Mouse (Mus musculus) heart, embryonic 12.5 days (tissue): ENCODE data around the gene Slc25a40. TPM values are rescaled to one million over a fixed set of nuclear protein-coding genes. Genes with fewer than 3 reads are reported as not detected.

Experiments
- ATAC-seq: fragments of 200-750 bp; cut with Nextera tagmentation; 2 replicates; pipeline ENCODE4 v1.8.0; 2017; ENCODE audit warnings: moderate TSS enrichment, moderate library complexity; ENCODE audit not compliant: insufficient number of reproducible peaks, low FRiP score
- H3K27ac ChIP-seq: fragments of 300-500 bp; sonication (generic); 2 replicates; pipeline ENCODE4 v1.5.1; 2016; ENCODE audit warnings: mild to moderate bottlenecking, moderate library complexity; ENCODE audit not compliant: poor library complexity, severe bottlenecking
- H3K27me3 ChIP-seq: fragments of 300-500 bp; sonication (generic); replicated peaks from 2 replicates; pipeline ENCODE4 v1.6.1; 2016; ENCODE audit warnings: mild to moderate bottlenecking, moderate library complexity
- H3K36me3 ChIP-seq: fragments of 300-500 bp; sonication (generic); 2 replicates; pipeline ENCODE4 v1.6.1; 2016; ENCODE audit warnings: mild to moderate bottlenecking, moderate library complexity
- H3K4me1 ChIP-seq: fragments of 300-500 bp; sonication (generic); replicated peaks from 2 replicates; pipeline ENCODE4 v1.6.1; 2016; ENCODE audit warnings: mild to moderate bottlenecking
- H3K4me2 ChIP-seq: fragments of 300-500 bp; sonication (generic); 2 replicates; pipeline ENCODE4 v1.6.1; 2016; ENCODE audit warnings: mild to moderate bottlenecking, moderate library complexity
- H3K4me3 ChIP-seq: fragments of 300-500 bp; sonication (generic); 2 replicates; pipeline ENCODE4 v1.5.1; 2016; ENCODE audit warnings: mild to moderate bottlenecking
- H3K9ac ChIP-seq: fragments of 300-500 bp; sonication (generic); 2 replicates; pipeline ENCODE4 v1.6.1; 2016; ENCODE audit warnings: mild to moderate bottlenecking, moderate library complexity
- H3K9me3 ChIP-seq: fragments of 300-500 bp; sonication (generic); replicated peaks from 2 replicates; pipeline ENCODE4 v1.6.1; 2016; ENCODE audit warnings: mild to moderate bottlenecking, moderate library complexity
- WGBS: fragments of 180-500 bp; shearing (Covaris S2); methylation state at CpG from one replicate; pipeline ENCODE4 v1.1.7; 2016; 5-methylcytosine and 5-hydroxymethylcytosine counted together
- polyA plus RNA-seq: library from polyadenylated mRNA; unstranded; fragments of >200 nt; fragmentation: Nextera tagmentation; extraction: Ambion mirVana; gene quantifications from 2 replicates; pipeline ENCODE4 v1.2.1, GENCODE M21; 2016

Gene Slc25a40
- polyA plus RNA-seq: 16.0 and 19.1 TPM in 2 replicates

DNA sequence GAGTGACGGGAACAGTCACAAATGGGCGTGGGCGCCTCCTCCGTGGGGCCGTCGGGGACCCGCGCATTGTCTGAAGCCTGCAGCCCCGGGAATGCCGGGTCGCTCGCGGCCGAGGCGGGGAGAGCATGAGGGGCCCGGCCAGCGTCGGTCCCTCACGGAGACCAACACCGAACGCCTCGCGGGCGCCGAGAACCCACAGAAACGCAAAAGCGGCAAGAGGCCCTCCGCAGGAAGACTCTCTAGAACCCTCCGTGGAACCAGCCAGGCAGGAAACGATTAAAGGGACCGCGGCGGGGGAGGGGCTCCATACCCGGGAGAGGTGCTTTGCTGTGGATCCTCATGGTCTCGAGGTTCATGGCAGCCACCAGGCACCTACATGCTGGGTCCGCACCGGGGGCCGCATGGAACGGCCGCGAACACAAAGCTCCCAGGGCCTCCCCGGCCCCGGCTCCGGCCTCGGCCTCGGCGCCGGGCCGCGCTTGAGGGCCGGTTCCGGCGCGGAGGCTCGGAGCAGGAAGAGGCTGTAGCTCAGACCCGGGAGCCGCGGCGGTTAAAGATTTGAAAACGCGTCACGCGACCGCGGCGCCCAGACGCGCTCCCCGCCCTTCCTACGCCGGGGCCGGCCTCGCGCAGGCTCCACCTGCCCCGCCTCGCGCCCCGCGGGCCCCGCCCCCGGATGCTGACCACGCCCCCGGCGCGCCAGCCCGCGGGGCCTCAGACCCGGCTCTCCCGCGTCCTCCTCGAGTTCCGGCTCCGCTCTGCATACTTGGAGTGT, at the start of gene Slc25a40, which contains the start of gene Dbf4:
Gene Slc25a40, plus strand, starts transcription at position 694 of the 775 bp plus-strand sequence.
Gene Dbf4, minus strand, starts transcription at position 560 of the 775 bp plus-strand sequence.
- H3K4me2 ChIP-seq: peak within 1 kb of the TSS; percentile 71
- peak within 1 kb of the TSS; percentile 83 for H3K27ac ChIP-seq
- no peaks in the 10 kb centered on the region for H3K27me3 ChIP-seq
- peak within 1 kb of the TSS; percentile 80 for H3K4me3 ChIP-seq
- under 1% methylated on average over 93 of the region's 93 CpGs for WGBS
- ATAC-seq: peak; percentile 97
- no peaks in the 10 kb centered on the region for H3K9me3 ChIP-seq
- H3K9ac ChIP-seq: peak within 1 kb of the TSS; percentile 91
- peaks cover 5% of the 10 kb centered on the region for H3K4me1 ChIP-seq
- H3K36me3 ChIP-seq: peaks cover 25% of the 10 kb centered on the region

DNA sequence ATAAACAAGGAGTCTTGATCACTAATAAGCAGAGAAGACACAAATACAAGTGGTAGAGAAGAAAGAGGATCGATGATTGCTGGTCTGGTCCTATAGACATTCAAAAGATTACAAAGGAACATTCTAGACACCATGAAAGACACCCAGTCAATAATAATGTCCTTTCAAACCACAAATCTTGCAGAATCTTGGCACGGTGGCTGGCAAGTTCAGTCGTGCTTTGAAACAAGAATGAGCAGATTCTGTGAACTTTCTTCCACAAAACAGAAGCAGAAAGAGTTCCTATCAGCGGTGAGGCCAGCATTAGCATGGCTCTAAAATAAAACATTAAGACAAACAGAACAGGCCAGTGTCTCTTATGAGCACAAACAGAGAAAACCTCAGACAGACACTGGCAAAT, 49.2 kb upstream of the Slc25a40 start:
- no peak for ATAC-seq
- Histone ChIP-seq H3K27ac (no peak overlapping the region), H3K36me3 (no peaks in the 10 kb centered on the region), H3K9me3 (no peaks in the 10 kb centered on the region), H3K4me3 (no peak overlapping the region), H3K4me2 (no peak overlapping the region), H3K27me3 (peaks cover 8% of the 10 kb centered on the region; the same call in 1 of the 2 replicates), H3K9ac (no peak overlapping the region), H3K4me1 (no peaks in the 10 kb centered on the region)
- WGBS: 81% methylated on average over 4 of the region's 4 CpGs

DNA sequence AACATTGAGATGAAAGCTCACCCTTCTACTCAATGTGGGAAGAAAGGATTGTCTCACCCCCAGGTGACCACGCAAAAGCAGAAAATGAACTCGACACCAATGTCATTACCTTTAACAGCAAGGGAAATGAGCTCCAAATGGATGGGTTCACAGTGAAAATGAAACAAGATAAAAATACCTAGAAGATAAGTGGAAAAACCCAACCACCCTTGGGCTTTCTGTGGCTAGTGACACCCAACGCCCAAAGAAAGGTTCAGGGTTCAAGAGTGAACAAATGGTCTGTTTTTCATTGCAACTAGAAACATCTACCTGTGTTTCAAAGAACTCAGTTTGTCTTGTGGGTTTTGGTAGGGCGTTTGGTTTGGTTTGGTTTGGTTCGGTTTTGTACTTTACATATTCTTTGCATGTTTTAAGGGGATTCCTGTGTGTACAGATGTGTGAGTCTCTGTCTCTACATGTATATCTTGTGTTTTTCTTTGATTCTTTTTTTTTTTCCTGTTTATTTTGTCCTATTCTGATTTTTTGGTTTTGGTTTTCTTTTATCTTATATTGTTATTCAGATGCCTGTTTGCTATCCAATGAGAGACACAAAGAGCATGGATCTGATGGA, 48.2 kb upstream of the Slc25a40 start:
- no peak overlapping the region for H3K9ac ChIP-seq
- ATAC-seq: no peak
- no peaks in the 10 kb centered on the region for H3K4me1 ChIP-seq
- WGBS: 70% methylated on average over 5 of the region's 5 CpGs
- H3K36me3 ChIP-seq: no peaks in the 10 kb centered on the region
- H3K4me3 ChIP-seq: no peak overlapping the region
- H3K27me3 ChIP-seq: no peaks in the 10 kb centered on the region
- H3K9me3 ChIP-seq: no peaks in the 10 kb centered on the region
- no peak overlapping the region for H3K27ac ChIP-seq
- H3K4me2 ChIP-seq: no peak overlapping the region

DNA sequence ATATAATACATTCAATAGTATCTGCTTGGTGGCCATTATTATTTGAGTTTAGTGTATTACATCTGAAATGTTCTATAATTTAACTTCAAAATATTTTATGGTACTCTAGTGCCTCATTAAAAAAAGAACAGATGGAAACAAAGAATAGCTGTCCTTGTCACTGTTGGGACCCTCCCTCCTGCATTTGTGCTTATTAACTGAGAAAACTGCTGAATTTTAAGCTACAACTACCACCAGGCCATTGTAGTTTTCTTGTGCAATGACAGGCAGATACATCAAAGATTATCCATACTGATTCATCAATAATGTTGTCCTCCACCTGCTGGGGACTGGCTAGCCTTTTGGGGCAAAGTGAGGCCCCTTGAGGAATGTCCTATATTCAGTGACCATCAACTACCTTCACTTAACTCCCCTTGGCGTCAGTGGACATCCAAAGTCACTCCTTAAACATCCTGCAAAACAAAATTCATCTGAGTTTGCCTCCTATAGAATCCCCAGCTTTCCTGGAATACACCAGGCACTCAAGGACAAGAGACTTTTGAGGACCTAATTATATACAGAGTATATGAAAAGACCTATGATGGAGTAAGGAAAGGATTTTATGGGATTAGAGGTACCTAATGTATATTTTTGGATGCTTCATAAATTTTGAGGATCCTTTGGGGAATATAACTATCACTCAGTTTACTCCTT, 28.6 kb upstream of the Slc25a40 start:
- no peaks in the 10 kb centered on the region for H3K4me1 ChIP-seq
- WGBS: 76% methylated on average over 1 of the region's 1 CpGs
- no peaks in the 10 kb centered on the region for H3K9me3 ChIP-seq
- H3K4me2 ChIP-seq: no peak overlapping the region
- no peak for ATAC-seq
- no peak overlapping the region for H3K27ac ChIP-seq
- no peak overlapping the region for H3K4me3 ChIP-seq
- no peak overlapping the region for H3K9ac ChIP-seq
- H3K36me3 ChIP-seq: peaks cover 15% of the 10 kb centered on the region
- H3K27me3 ChIP-seq: no peaks in the 10 kb centered on the region

DNA sequence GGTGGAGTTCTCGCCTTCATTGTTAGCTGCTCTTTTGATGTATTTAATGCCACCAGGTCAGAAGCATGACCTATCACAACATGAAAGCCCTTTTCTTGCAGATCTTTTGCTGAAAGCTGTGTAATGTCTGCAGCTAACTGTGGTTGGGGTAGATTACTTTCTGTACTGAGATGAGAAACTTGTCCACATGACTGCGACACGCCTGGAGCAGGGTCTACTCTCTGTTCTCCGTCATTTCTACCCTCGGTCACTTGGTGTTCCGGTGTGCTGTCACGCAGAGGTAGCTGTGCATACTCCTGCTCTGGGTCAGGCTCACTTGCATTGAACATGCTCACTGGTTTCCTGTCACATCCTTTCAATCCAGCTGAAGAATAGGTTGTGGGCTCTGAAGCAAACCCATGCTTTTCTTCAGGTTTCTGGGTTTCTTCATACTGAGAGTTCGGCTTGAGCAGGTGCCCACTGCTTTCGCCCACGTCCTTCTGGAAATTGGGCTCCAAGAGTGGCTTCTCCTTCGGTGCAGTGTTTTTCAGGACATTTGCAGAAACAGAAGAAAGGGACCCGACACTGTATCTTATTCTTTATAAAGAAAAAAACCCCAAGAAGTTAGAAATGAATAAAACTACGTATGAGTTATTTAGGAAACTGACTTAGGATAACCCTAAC, 24.9 kb upstream of the Slc25a40 start:
- no peak overlapping the region for H3K4me3 ChIP-seq
- H3K4me2 ChIP-seq: no peak overlapping the region

DNA sequence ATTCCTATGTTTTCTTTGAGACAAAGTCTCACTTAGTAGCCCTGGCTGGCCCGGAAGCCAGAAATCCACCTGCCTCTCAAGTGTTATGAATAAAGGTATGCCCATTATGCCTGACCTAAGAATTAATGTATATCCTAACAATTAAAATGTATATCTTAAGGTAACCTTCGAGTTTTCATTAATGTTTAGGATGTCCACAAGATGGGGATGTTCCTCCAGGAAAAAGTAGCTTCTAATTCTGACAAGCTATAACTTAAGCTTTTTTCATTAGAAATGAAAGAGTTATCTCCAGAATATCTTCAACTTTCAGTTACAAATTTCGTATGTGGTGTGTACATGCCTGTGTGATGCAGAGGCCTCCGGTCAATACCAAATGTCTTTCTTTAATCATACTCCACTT, 13.9 kb upstream of the Slc25a40 start:
- 89% methylated on average over 4 of the region's 4 CpGs for WGBS
- H3K27ac ChIP-seq: no peak overlapping the region
- no peak overlapping the region for H3K9ac ChIP-seq
- no peak overlapping the region for H3K4me2 ChIP-seq
- no peaks in the 10 kb centered on the region for H3K9me3 ChIP-seq
- H3K36me3 ChIP-seq: peaks cover 38% of the 10 kb centered on the region
- ATAC-seq: no peak
- H3K4me3 ChIP-seq: no peak overlapping the region
- H3K27me3 ChIP-seq: no peaks in the 10 kb centered on the region
- no peaks in the 10 kb centered on the region for H3K4me1 ChIP-seq

More for the DNA sequence above, 24.9 kb upstream of the Slc25a40 start:
- no peaks in the 10 kb centered on the region for H3K4me1 ChIP-seq
- H3K9me3 ChIP-seq: no peaks in the 10 kb centered on the region
- peaks cover 30% of the 10 kb centered on the region for H3K36me3 ChIP-seq
- WGBS: 93% methylated on average over 13 of the region's 13 CpGs
- H3K27me3 ChIP-seq: no peaks in the 10 kb centered on the region
- ATAC-seq: no peak
- no peak overlapping the region for H3K9ac ChIP-seq
- H3K27ac ChIP-seq: no peak overlapping the region

DNA sequence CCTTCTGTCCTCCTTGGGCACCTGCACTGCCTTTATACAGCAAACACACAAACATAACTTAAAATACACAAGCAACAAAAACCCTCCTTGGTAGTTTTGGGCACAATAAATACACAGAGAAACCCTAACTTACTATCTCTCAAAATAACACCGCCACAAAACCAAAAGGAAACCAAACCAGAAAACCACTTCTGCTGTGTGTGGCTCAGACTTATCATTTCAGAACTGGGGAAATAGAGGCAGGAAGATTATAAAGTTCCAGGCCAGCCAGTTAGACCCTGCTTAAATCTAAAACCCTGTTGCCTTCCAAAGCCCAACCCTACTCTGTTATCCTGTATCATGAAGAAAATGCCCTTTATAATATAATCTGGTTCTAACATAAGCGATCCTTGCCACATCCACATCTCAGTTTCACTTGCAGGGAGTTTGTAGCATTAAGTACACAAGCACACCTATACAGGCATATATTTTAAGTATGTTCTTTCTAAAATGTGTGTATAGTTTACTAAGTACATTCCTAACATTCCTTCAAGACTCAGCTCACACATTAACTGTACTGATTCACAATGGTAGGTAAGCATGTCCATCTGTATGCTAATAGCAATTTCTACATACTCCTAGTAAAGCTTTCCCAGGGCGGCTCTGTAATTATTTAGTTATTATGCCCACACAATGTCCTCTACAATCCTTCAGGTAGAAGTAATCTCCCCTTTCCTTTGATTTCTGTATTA, 5.8 kb upstream of the Slc25a40 start:
- peaks cover 44% of the 10 kb centered on the region for H3K36me3 ChIP-seq

DNA sequence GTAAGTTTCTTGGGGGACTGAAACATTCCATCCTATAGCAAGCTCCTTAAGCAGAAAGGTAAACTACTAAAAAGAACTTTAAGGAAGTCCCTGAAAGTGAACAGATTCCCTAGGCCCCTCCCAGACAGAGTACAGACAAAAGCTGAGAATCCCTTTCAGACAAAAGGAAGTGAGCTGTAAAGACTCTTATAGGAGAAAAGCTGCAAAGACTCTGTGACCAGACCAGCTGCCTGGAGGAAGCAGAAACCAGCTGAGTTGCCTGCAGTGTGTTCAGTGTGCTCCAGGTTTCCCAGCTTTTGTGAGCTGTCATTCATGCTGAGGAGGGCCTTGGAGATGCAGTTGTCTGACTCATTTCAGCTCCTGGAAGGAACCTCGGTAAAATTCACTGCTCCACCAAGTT, 5.2 kb upstream of the Slc25a40 start:
- H3K9ac ChIP-seq: peak overlapping the region; percentile 18; the same call in 1 of the 2 replicates
- WGBS: 41% methylated on average over 1 of the region's 1 CpGs
- no peaks in the 10 kb centered on the region for H3K27me3 ChIP-seq
- no peak overlapping the region for H3K4me2 ChIP-seq
- peaks cover 3% of the 10 kb centered on the region for H3K4me1 ChIP-seq
- H3K27ac ChIP-seq: no peak overlapping the region
- no peaks in the 10 kb centered on the region for H3K9me3 ChIP-seq
- no peak overlapping the region for H3K4me3 ChIP-seq
- peaks cover 42% of the 10 kb centered on the region for H3K36me3 ChIP-seq
- no peak for ATAC-seq

More for the DNA sequence above, 5.8 kb upstream of the Slc25a40 start:
- H3K9me3 ChIP-seq: no peaks in the 10 kb centered on the region
- no peak overlapping the region for H3K27ac ChIP-seq
- H3K4me1 ChIP-seq: peaks cover 3% of the 10 kb centered on the region
- ATAC-seq: no peak
- H3K27me3 ChIP-seq: no peaks in the 10 kb centered on the region
- no peak overlapping the region for H3K4me3 ChIP-seq
- 94% methylated on average over 3 of the region's 3 CpGs for WGBS
- H3K4me2 ChIP-seq: no peak overlapping the region
- no peak overlapping the region for H3K9ac ChIP-seq

DNA sequence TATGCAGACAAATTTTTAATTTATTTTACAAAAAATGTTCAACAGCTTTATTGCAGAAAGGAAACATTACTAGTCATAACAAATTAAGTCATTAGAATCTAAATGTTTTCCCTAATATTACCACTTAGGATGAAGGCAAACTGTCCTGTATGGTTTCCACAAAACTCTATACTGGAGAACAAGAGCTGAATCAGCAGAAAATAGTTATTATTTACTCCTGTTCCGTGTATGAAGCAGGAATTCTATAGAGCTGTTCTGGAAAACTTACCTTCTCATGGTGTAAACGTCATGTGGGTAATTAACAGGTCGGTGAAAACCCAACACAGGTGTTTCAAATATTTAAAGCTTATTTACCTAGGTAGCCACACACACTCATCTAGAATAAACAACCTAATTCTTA, 1.2 kb upstream of the Slc25a40 start:
- no peak for ATAC-seq
- Histone ChIP-seq H3K27me3 (no peaks in the 10 kb centered on the region), H3K4me3 (peak overlapping the region; percentile 80), H3K27ac (no peak overlapping the region), H3K9ac (no peak overlapping the region), H3K4me1 (peaks cover 5% of the 10 kb centered on the region), H3K4me2 (no peak overlapping the region; the same call in 1 of the 2 replicates), H3K9me3 (no peaks in the 10 kb centered on the region), H3K36me3 (peaks cover 32% of the 10 kb centered on the region)
- WGBS: 18% methylated on average over 3 of the region's 3 CpGs
